Mouse (Mus musculus) erythroblast, embryonic 14.5 days (primary cell): Measurements from ENCODE around the gene Ccdc148. TPM values are rescaled to one million over a fixed set of nuclear protein-coding genes. Genes with fewer than 3 reads are reported as not detected.

Experiments used
- H3K27me3 ChIP-seq: 2 replicates; pipeline ENCODE4 v1.6.1; 2012; ENCODE audit warnings: inconsistent platforms; ENCODE audit not compliant: control insufficient read depth
- H3K36me3 ChIP-seq: 2 replicates; pipeline ENCODE4 v1.6.1; 2012; ENCODE audit warnings: mild to moderate bottlenecking, inconsistent platforms; ENCODE audit not compliant: control insufficient read depth
- H3K4me1 ChIP-seq: 2 replicates; pipeline ENCODE4 v1.6.1; 2012; ENCODE audit warnings: inconsistent platforms; ENCODE audit not compliant: control insufficient read depth
- H3K4me3 ChIP-seq: replicated peaks from 2 replicates; pipeline ENCODE3; 2012; ENCODE audit warnings: moderate library complexity, mild to moderate bottlenecking, inconsistent platforms
- H3K9me3 ChIP-seq: 2 replicates; pipeline ENCODE4 v1.6.1; 2012; ENCODE audit warnings: low read length, inconsistent platforms, mixed read lengths; ENCODE audit not compliant: control insufficient read depth
- GATA1 ChIP-seq: IDR thresholded peaks from 2 replicates; pipeline ENCODE4 v1.6.1; 2012; ENCODE audit warnings: low read length, inconsistent platforms, mixed read lengths
- TAL1 ChIP-seq: IDR thresholded peaks from 3 replicates; pipeline ENCODE4 v1.6.1; 2012; ENCODE audit warnings: low read length, inconsistent platforms, mixed read lengths
- polyA plus RNA-seq: library from polyadenylated mRNA; stranded (reverse); fragments of >175 nt; gene quantifications from 2 replicates; pipeline ENCODE4 v1.2.3, GENCODE M21; 2012

Ccdc148 gene
- polyA plus RNA-seq, 1 experiment = not detected

- no peaks in the 10 kb centered on the region for H3K27me3 ChIP-seq
- no peaks in the 10 kb centered on the region for H3K4me1 ChIP-seq
- no peaks in the 10 kb centered on the region for H3K36me3 ChIP-seq
- TF ChIP-seq GATA1 = no peak
- no peak for TF ChIP-seq TAL1
- no peaks in the 10 kb centered on the region for H3K9me3 ChIP-seq
- H3K4me3 ChIP-seq = no peak overlapping the region
These were observed 242.1 kb downstream of the Ccdc148 start for GRCm38 (mm10) chr2:58918351-58918750.

GRCm38 (mm10) chr2:58912339-58912738, 248.1 kb downstream of the Ccdc148 start:
- no peak overlapping the region for H3K4me3 ChIP-seq
- H3K9me3 ChIP-seq = peaks cover 4% of the 10 kb centered on the region
- no peaks in the 10 kb centered on the region for H3K27me3 ChIP-seq
- H3K4me1 ChIP-seq = no peaks in the 10 kb centered on the region
- H3K36me3 ChIP-seq = no peaks in the 10 kb centered on the region
- TF ChIP-seq GATA1 (no peak), TAL1 (no peak)

GRCm38 (mm10) chr2:58906814-58907516, 253.5 kb downstream of the Ccdc148 start:
- Histone ChIP-seq H3K4me1 (no peaks in the 10 kb centered on the region), H3K4me3 (no peak overlapping the region), H3K27me3 (no peaks in the 10 kb centered on the region), H3K36me3 (no peaks in the 10 kb centered on the region), H3K9me3 (no peaks in the 10 kb centered on the region; the same call in 1 of the 2 replicates)
- TF ChIP-seq GATA1 = no peak
- TF ChIP-seq TAL1 = no peak

GRCm38 (mm10) chr2:58905057-58905456, 255.4 kb downstream of the Ccdc148 start:
- Histone ChIP-seq H3K9me3 (no peaks in the 10 kb centered on the region; the same call in 1 of the 2 replicates), H3K27me3 (no peaks in the 10 kb centered on the region), H3K36me3 (no peaks in the 10 kb centered on the region), H3K4me3 (no peak overlapping the region), H3K4me1 (no peaks in the 10 kb centered on the region)
- no peak for TF ChIP-seq TAL1
- no peak for TF ChIP-seq GATA1

- no peaks in the 10 kb centered on the region for H3K36me3 ChIP-seq
- H3K4me3 ChIP-seq = no peak overlapping the region
- H3K27me3 ChIP-seq = no peaks in the 10 kb centered on the region
- no peak for TF ChIP-seq TAL1
- no peak for TF ChIP-seq GATA1
- no peaks in the 10 kb centered on the region for H3K4me1 ChIP-seq
- no peaks in the 10 kb centered on the region for H3K9me3 ChIP-seq
These were observed 280.6 kb downstream of the Ccdc148 start for GRCm38 (mm10) chr2:58879876-58880275.

- Histone ChIP-seq H3K9me3 (no peaks in the 10 kb centered on the region), H3K36me3 (no peaks in the 10 kb centered on the region), H3K4me1 (no peaks in the 10 kb centered on the region), H3K4me3 (no peak within 1 kb of the TSS), H3K27me3 (no peaks in the 10 kb centered on the region)
- TF ChIP-seq GATA1 = no peak
- TF ChIP-seq TAL1 = no peak
These were observed 301.3 kb downstream of the Ccdc148 start, which contains the start of gene Gm11099 for GRCm38 (mm10) chr2:58859134-58859533. Gene Gm11099, plus strand, starts transcription at chr2:58859434.

GRCm38 (mm10) chr2:58844499-58844898, 316.0 kb downstream of the Ccdc148 start:
- H3K27me3 ChIP-seq = no peaks in the 10 kb centered on the region
- H3K36me3 ChIP-seq = no peaks in the 10 kb centered on the region
- no peaks in the 10 kb centered on the region for H3K4me1 ChIP-seq
- H3K4me3 ChIP-seq = no peak overlapping the region
- no peak for TF ChIP-seq GATA1
- TF ChIP-seq TAL1 = no peak
- H3K9me3 ChIP-seq = peaks cover 6% of the 10 kb centered on the region; the same call in 1 of the 2 replicates

- Histone ChIP-seq H3K4me3 (no peak overlapping the region), H3K9me3 (peaks cover 6% of the 10 kb centered on the region; the same call in 1 of the 2 replicates), H3K4me1 (no peaks in the 10 kb centered on the region), H3K27me3 (no peaks in the 10 kb centered on the region), H3K36me3 (no peaks in the 10 kb centered on the region)
- TF ChIP-seq GATA1 (no peak), TAL1 (no peak)
These were observed 318.0 kb downstream of the Ccdc148 start for GRCm38 (mm10) chr2:58842443-58842842.

GRCm38 (mm10) chr2:58841021-58841420, 319.5 kb downstream of the Ccdc148 start:
- Histone ChIP-seq H3K27me3 (no peaks in the 10 kb centered on the region), H3K9me3 (peaks cover 6% of the 10 kb centered on the region; the same call in 1 of the 2 replicates), H3K4me1 (no peaks in the 10 kb centered on the region), H3K4me3 (no peak overlapping the region), H3K36me3 (no peaks in the 10 kb centered on the region)
- TF ChIP-seq TAL1 (no peak), GATA1 (no peak)
